Mouse (Mus musculus): ENCODE measurements around the gene Smg6. TPM values are rescaled to one million over a fixed set of nuclear protein-coding genes. Genes with fewer than 3 reads are reported as not detected.

Gene Smg6
- polyA plus RNA-seq, 1 experiment: 18.7 TPM

DNA sequence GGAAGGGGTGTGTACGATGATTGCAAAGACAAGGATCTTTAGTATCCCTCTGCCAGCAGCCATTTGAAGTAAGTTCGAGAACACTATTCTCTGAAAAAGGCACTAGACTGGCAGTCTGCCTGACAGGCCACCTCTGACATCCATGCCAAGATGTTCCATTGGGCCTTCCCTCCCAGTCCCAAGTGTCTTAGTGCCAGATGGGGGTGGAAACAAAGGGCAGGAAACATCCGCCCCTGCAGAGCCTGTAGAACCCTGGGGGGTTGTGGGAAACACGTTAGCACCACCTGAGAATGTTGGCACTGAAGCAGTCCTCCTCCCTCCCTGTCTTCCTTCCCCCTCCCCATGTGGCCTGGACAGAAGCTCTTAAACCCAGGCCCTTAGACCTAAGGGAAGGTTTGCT lies 231.4 kb downstream of the Smg6 start:
- TF ChIP-seq CTCF (IDR thresholded peaks at IDR 0.05; ENCODE audit: extremely low read depth, insufficient read length, insufficient replicate concordance, low read depth, low read length) (no peak), POLR2A (IDR thresholded peaks at IDR 0.05; ENCODE audit: low read depth, low read length) (no peak)
- 72% methylated on average over 4 of the region's 4 CpGs for WGBS
- no peak overlapping the region for H3K4me3 ChIP-seq (ENCODE audit: low read depth, low read length)
- H3K36me3 ChIP-seq (ENCODE audit: control insufficient read depth, insufficient read depth, low read length): peaks cover 16% of the 10 kb centered on the region
- H3K27ac ChIP-seq (ENCODE audit: insufficient read depth, low read depth, low read length): no peak overlapping the region; the same call in 1 of the 2 replicates
- no peaks in the 10 kb centered on the region for H3K27me3 ChIP-seq (ENCODE audit: control insufficient read depth, insufficient read depth, low read length)
- H3K4me1 ChIP-seq (ENCODE audit: control insufficient read depth, insufficient read depth, insufficient read length, low read length): peaks cover 4% of the 10 kb centered on the region

DNA sequence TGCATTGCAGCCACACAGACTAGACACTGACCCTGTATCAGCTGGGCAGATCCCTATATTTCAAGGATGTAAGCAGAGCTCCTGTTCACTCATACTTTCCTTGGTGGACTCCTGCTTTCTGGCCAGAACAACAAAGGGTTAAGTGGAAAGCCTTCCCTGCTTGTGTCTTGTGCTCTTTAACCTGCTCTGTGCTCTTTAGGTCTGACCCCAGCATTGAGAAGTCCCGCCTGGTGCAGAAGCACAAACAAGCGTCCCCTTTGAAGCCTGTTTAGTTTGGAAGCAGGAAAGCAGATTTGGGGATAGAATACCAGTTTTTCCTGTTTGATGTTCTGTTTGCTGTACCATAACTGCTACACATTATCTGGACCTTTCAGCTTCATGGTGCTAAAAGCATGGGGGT lies 232.3 kb downstream of the Smg6 start:
- no peaks in the 10 kb centered on the region for H3K27me3 ChIP-seq (ENCODE audit: control insufficient read depth, insufficient read depth, low read length)
- peaks cover 23% of the 10 kb centered on the region for H3K36me3 ChIP-seq (ENCODE audit: control insufficient read depth, insufficient read depth, low read length)
- no peak for TF ChIP-seq POLR2A (IDR thresholded peaks at IDR 0.05; ENCODE audit: low read depth, low read length)
- no peak for TF ChIP-seq CTCF (IDR thresholded peaks at IDR 0.05; ENCODE audit: extremely low read depth, insufficient read length, insufficient replicate concordance, low read depth, low read length)
- H3K4me3 ChIP-seq (ENCODE audit: low read depth, low read length): no peak overlapping the region
- H3K4me1 ChIP-seq (ENCODE audit: control insufficient read depth, insufficient read depth, insufficient read length, low read length): peaks cover 4% of the 10 kb centered on the region; the same call in 1 of the 2 replicates
- 52% methylated on average over 2 of the region's 2 CpGs for WGBS
- no peak overlapping the region for H3K27ac ChIP-seq (ENCODE audit: insufficient read depth, low read depth, low read length)

DNA sequence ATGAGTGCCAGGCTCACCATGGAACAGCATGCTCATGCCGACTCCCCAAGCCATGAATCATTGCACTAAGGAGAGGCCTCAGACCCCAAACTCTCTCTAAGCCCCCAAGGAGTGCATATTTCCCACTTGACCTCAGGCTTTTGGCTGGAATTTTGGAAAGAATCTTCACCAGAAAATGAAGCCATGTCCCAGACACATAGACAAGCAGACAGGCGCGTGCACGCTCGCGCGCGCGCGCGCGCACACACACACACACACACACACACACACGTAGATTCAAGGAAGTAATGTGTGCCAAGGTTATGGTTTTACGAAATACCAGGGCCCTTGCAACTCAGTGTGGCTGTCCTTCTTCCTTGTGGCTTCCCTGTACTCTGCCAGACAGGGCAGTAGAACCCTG lies 232.8 kb downstream of the Smg6 start:
- Histone ChIP-seq H3K4me3 (ENCODE audit: low read depth, low read length) (no peak overlapping the region), H3K4me1 (ENCODE audit: control insufficient read depth, insufficient read depth, insufficient read length, low read length) (peaks cover 5% of the 10 kb centered on the region; the same call in 1 of the 2 replicates), H3K36me3 (ENCODE audit: control insufficient read depth, insufficient read depth, low read length) (peaks cover 28% of the 10 kb centered on the region), H3K27me3 (ENCODE audit: control insufficient read depth, insufficient read depth, low read length) (no peaks in the 10 kb centered on the region), H3K27ac (ENCODE audit: insufficient read depth, low read depth, low read length) (no peak overlapping the region)
- TF ChIP-seq CTCF (IDR thresholded peaks at IDR 0.05; ENCODE audit: extremely low read depth, insufficient read length, insufficient replicate concordance, low read depth, low read length) (no peak), POLR2A (IDR thresholded peaks at IDR 0.05; ENCODE audit: low read depth, low read length) (no peak)
- WGBS: 80% methylated on average over 14 of the region's 14 CpGs

DNA sequence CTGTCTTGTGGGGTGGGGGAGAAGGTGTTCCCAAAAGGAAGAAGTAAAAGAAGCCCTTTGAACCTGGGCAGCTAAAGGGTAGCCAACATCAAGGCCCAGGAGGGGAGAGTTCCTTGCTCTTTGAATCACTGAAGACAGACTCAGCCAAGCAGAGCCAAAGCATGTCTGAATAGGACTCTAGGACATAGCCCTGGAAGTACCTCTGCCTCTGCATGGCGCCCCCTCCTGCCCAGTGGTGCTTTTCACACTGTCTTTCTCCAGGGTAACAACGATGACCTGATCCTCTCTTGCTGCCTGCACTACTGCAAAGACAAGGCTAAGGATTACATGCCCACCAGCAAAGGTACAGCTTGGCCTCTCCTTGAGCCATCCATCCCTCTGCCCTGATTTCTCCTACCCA lies 233.9 kb downstream of the Smg6 start:
- TF ChIP-seq POLR2A (IDR thresholded peaks at IDR 0.05; ENCODE audit: low read depth, low read length) (no peak), CTCF (IDR thresholded peaks at IDR 0.05; ENCODE audit: extremely low read depth, insufficient read length, insufficient replicate concordance, low read depth, low read length) (peak; percentile 54; the same call in 1 of the 2 replicates)
- Histone ChIP-seq H3K27ac (ENCODE audit: insufficient read depth, low read depth, low read length) (no peak overlapping the region), H3K27me3 (ENCODE audit: control insufficient read depth, insufficient read depth, low read length) (no peaks in the 10 kb centered on the region), H3K4me1 (ENCODE audit: control insufficient read depth, insufficient read depth, insufficient read length, low read length) (peaks cover 5% of the 10 kb centered on the region; the same call in 1 of the 2 replicates), H3K36me3 (ENCODE audit: control insufficient read depth, insufficient read depth, low read length) (peaks cover 38% of the 10 kb centered on the region), H3K4me3 (ENCODE audit: low read depth, low read length) (no peak overlapping the region)
- 71% methylated on average over 2 of the region's 2 CpGs for WGBS

DNA sequence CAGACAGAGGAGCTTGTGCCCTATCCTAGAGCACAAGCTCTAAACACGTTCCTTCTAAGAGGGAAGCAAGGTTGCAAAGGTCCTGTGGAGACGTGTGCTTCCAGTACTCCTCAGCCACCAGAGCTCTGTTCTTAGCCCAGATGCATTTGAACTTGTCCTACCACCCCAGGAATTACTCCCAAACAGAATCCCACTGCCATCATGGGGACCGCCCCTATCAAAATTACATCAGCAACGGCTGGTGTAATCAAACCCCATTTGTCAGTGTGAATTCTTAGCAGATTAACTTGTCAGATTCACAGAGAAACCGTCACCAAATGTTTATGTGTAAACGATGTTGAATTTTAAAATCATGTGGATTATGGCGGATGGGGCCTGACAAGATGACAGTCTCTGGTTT lies 235.3 kb downstream of the Smg6 start:
- Histone ChIP-seq H3K27me3 (ENCODE audit: control insufficient read depth, insufficient read depth, low read length) (peaks cover 1% of the 10 kb centered on the region), H3K4me3 (ENCODE audit: low read depth, low read length) (no peak overlapping the region), H3K4me1 (ENCODE audit: control insufficient read depth, insufficient read depth, insufficient read length, low read length) (peaks cover 15% of the 10 kb centered on the region), H3K27ac (ENCODE audit: insufficient read depth, low read depth, low read length) (no peak overlapping the region), H3K36me3 (ENCODE audit: control insufficient read depth, insufficient read depth, low read length) (peaks cover 41% of the 10 kb centered on the region)
- 76% methylated on average over 7 of the region's 7 CpGs for WGBS
- no peak for TF ChIP-seq POLR2A (IDR thresholded peaks at IDR 0.05; ENCODE audit: low read depth, low read length)
- TF ChIP-seq CTCF (IDR thresholded peaks at IDR 0.05; ENCODE audit: extremely low read depth, insufficient read length, insufficient replicate concordance, low read depth, low read length): no peak

DNA sequence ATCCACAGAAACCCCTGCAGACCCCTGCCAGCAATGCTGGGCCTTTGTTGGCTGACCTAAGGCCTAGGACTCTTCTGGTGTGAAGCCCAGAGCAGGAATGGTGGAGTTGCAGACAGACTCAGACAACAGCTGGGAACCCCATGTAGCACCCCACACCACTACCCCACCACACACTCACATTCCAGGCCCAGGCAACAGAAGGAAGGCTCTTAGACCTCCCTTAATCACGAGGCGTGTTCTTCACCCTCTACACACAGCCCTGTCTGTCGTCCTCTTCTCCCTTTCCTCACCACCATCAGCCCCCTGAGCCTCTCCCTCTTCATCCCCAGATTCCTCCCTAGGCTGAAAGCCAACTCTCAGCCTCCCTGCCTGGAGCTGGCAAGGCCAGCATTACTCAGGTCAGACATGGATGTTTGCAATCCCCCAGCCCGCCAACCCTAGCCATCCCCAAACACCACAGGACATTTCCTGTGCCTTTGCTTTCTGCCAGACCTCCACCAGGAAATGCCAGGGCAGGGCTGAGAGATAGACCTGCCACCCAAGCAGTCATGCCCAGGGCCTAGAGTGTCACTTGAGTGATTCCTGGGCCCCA lies 235.9 kb downstream of the Smg6 start:
- H3K4me1 ChIP-seq (ENCODE audit: control insufficient read depth, insufficient read depth, insufficient read length, low read length): peaks cover 18% of the 10 kb centered on the region
- H3K27ac ChIP-seq (ENCODE audit: insufficient read depth, low read depth, low read length): peak overlapping the region; percentile 26; the same call in 1 of the 2 replicates

DNA sequence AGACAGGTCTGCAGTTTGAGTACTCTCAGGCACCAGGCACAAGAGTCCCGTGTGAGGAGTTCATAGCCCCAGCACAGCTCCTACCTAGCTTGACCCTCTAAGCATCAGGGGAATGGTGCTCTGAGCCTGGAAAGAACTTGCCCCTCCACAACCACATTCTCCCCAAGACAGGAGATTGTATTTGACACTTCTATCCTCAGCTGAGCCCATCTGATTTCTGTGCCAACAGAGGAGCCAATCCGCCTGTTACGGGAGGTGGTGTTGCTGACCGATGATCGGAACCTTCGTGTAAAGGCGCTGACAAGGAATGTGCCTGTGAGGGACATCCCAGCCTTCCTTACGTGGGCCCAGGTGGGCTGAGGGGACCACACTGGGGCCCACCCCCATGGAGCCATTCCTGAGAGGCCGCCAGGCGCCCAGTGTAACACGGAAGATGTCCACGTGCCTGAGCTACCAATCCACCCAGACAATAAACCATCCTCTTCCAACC lies 237.0 kb downstream of the Smg6 start:
- Histone ChIP-seq H3K27ac (ENCODE audit: insufficient read depth, low read depth, low read length) (peak overlapping the region; percentile 20; the same call in 1 of the 2 replicates), H3K4me3 (ENCODE audit: low read depth, low read length) (no peak overlapping the region), H3K4me1 (ENCODE audit: control insufficient read depth, insufficient read depth, insufficient read length, low read length) (peaks cover 27% of the 10 kb centered on the region), H3K27me3 (ENCODE audit: control insufficient read depth, insufficient read depth, low read length) (peaks cover 18% of the 10 kb centered on the region), H3K36me3 (ENCODE audit: control insufficient read depth, insufficient read depth, low read length) (peaks cover 47% of the 10 kb centered on the region)
- 83% methylated on average over 12 of the region's 12 CpGs for WGBS
- TF ChIP-seq POLR2A (IDR thresholded peaks at IDR 0.05; ENCODE audit: low read depth, low read length) (no peak), CTCF (IDR thresholded peaks at IDR 0.05; ENCODE audit: extremely low read depth, insufficient read length, insufficient replicate concordance, low read depth, low read length) (no peak)

More for the DNA sequence above, 235.9 kb downstream of the Smg6 start:
- Histone ChIP-seq H3K36me3 (ENCODE audit: control insufficient read depth, insufficient read depth, low read length) (peaks cover 42% of the 10 kb centered on the region), H3K27me3 (ENCODE audit: control insufficient read depth, insufficient read depth, low read length) (peaks cover 7% of the 10 kb centered on the region), H3K4me3 (ENCODE audit: low read depth, low read length) (no peak overlapping the region)
- no peak for TF ChIP-seq POLR2A (IDR thresholded peaks at IDR 0.05; ENCODE audit: low read depth, low read length)
- TF ChIP-seq CTCF (IDR thresholded peaks at IDR 0.05; ENCODE audit: extremely low read depth, insufficient read length, insufficient replicate concordance, low read depth, low read length): no peak
- WGBS: 75% methylated on average over 4 of the region's 4 CpGs
